Mouse (Mus musculus): ENCODE results near the gene Bnip1. TPM values are rescaled to one million over a fixed set of nuclear protein-coding genes. Genes with fewer than 3 reads are reported as not detected.

Gene Bnip1
- polyA plus RNA-seq, 1 experiment from 2014 or later, result 50.1 TPM

DNA sequence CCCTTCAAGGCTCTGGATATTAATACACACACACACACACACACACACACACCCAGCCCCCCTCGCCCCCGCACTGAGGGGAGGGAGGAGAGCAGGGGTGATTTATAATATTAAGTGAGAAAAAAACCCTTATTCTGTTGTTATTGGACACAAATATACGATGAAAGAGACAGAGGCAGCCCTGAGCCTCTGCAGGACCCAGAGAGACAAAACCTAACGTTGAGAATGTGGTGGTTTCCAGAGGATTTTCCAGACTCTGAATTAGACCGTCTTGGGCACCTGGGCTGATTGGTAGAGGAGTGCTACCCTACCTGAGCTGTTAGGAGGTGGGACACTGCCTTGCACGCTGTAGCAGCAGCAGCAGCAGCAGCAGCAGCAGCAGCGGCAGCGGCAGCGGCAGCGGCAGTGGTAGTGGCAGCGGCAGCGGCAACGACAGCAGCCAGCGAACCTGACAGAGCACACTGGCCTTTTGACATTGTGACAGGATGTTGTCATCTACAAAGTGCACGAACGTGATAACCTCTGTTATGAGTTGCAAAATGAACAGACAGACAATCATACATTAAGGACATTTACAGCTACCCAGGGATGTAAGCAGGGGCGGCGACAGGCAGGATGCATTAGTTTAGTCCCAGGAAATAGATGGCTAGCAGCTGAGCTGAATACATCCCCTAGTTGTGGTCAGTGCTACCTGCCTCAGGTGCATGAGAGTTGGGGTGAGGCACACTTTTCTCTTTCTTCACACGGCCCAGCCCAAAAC is 56.1 kb downstream of the Bnip1 start:
- Histone ChIP-seq H3K27me3 (replicated peaks) (peaks cover 88% of the 10 kb centered on the region), H3K4me2 (replicated peaks) (no peak overlapping the region), H3K9me3 (no peaks in the 10 kb centered on the region), H3K36me3 (no peaks in the 10 kb centered on the region), H3K4me3 (replicated peaks) (no peak overlapping the region), H3K4me1 (replicated peaks) (peaks cover 12% of the 10 kb centered on the region), H3K9ac (no peak overlapping the region), H3K27ac (no peak overlapping the region)
- ATAC-seq, result no peak
- WGBS, result 5% methylated on average over 19 of the region's 19 CpGs

- no peak overlapping the region for H3K9ac ChIP-seq
- H3K27me3 ChIP-seq (replicated peaks), result peaks cover 94% of the 10 kb centered on the region
- no peak for ATAC-seq
- H3K9me3 ChIP-seq, result no peaks in the 10 kb centered on the region
- peaks cover 12% of the 10 kb centered on the region for H3K4me1 ChIP-seq (replicated peaks)
- no peak overlapping the region for H3K4me3 ChIP-seq (replicated peaks)
- no peaks in the 10 kb centered on the region for H3K36me3 ChIP-seq
- 2% methylated on average over 7 of the region's 7 CpGs for WGBS
- no peak overlapping the region for H3K4me2 ChIP-seq (replicated peaks)
- H3K27ac ChIP-seq, result no peak overlapping the region
These were observed 56.7 kb downstream of the Bnip1 start for GRCm38 (mm10) chr17:26837546-26837985.

GRCm38 (mm10) chr17:26838191-26838910 is 57.5 kb downstream of the Bnip1 start:
- Histone ChIP-seq H3K27ac (no peak overlapping the region), H3K27me3 (replicated peaks) (peaks cover 99% of the 10 kb centered on the region), H3K9me3 (no peaks in the 10 kb centered on the region), H3K9ac (no peak overlapping the region), H3K4me2 (replicated peaks) (0 out of 2 replicates have a peak overlapping the region, but pooled peaks have one; percentile 14), H3K4me1 (replicated peaks) (peaks cover 12% of the 10 kb centered on the region), H3K36me3 (no peaks in the 10 kb centered on the region), H3K4me3 (replicated peaks) (0 out of 2 replicates have a peak overlapping the region, but pooled peaks have one; percentile 21)
- ATAC-seq, result no peak
- WGBS, result under 1% methylated on average over 37 of the region's 37 CpGs

DNA sequence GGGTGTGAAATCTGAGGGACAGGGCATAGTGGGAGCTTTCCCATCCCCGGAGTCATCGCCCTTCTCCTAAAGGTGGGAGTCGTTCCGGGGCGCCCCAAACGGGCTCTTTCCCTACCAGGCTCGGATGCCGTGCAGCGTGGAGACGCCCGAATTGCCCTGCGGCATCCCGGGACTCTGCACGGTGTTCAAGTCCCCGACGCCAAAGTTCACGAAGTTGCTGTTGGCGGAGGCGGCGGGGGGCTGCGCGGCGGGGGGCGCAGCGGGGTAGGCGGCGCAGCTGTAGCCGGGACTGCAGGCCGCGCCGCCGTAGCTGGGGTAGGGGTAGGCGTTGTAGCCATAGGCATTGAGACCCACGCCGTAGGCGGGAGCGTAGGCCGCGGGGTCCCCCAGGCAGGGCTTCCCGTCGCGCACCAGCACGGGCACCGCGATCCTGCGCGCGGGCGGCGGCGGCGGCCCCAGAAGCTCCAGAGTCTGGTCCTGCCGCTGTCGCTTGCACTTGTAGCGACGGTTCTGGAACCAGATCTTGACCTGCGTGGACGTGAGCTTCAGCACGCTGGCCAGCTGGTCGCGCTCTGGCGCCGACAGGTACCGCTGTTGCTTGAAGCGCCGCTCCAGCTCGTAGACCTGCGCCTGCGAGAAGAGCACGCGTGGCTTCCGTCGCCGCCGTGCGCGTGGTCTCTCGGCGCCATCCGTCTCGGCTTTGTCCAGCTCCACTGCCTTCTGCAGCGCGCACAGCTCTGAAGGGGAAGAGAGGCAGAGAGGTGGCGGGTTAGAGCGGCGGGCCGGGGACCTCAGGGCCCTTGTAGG is 58.2 kb downstream of the Bnip1 start:
- H3K4me3 ChIP-seq (replicated peaks), result peak overlapping the region; percentile 21
- H3K9ac ChIP-seq, result no peak overlapping the region
- H3K27me3 ChIP-seq (replicated peaks), result peaks cover 99% of the 10 kb centered on the region
- H3K9me3 ChIP-seq, result no peaks in the 10 kb centered on the region
- peak overlapping the region; percentile 47 for H3K4me2 ChIP-seq (replicated peaks)
- H3K4me1 ChIP-seq (replicated peaks), result peaks cover 12% of the 10 kb centered on the region
- no peak overlapping the region for H3K27ac ChIP-seq
- WGBS, result under 1% methylated on average over 87 of the region's 87 CpGs
- ATAC-seq, result no peak
- no peaks in the 10 kb centered on the region for H3K36me3 ChIP-seq

GRCm38 (mm10) chr17:26839718-26840438 is 59.0 kb downstream of the Bnip1 start:
- WGBS, result 2% methylated on average over 26 of the region's 26 CpGs
- H3K9ac ChIP-seq, result no peak overlapping the region

DNA sequence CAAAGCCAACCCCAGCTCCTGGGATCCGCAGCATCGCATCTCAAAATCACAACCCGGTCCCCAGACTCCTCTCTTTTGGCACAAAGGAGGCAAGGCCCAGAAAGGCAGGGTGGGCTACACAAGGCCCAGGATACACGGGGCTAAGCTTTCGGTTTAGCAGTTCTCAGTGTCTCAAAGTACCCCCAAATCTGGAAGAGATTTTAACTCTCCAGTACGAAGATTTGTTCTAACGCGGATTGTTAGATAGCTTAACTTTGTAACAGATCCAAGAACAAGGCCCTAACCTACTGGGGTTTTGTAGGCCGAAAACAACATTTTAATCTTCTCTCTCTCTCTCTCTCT is 59.5 kb downstream of the Bnip1 start:
- WGBS, result 14% methylated on average over 9 of the region's 9 CpGs
- ATAC-seq, result no peak
- Histone ChIP-seq H3K4me3 (replicated peaks) (no peak overlapping the region), H3K9me3 (no peaks in the 10 kb centered on the region), H3K27me3 (replicated peaks) (peaks cover 99% of the 10 kb centered on the region), H3K4me1 (replicated peaks) (peaks cover 19% of the 10 kb centered on the region), H3K9ac (no peak overlapping the region), H3K27ac (no peak overlapping the region), H3K36me3 (no peaks in the 10 kb centered on the region), H3K4me2 (replicated peaks) (no peak overlapping the region)

More at GRCm38 (mm10) chr17:26839718-26840438, 59.0 kb downstream of the Bnip1 start:
- H3K36me3 ChIP-seq, result no peaks in the 10 kb centered on the region
- H3K9me3 ChIP-seq, result no peaks in the 10 kb centered on the region
- peaks cover 19% of the 10 kb centered on the region for H3K4me1 ChIP-seq (replicated peaks)
- H3K27ac ChIP-seq, result no peak overlapping the region
- peak overlapping the region; percentile 47 for H3K4me2 ChIP-seq (replicated peaks)
- ATAC-seq, result no peak
- H3K27me3 ChIP-seq (replicated peaks), result peaks cover 99% of the 10 kb centered on the region
- peak overlapping the region; percentile 21 for H3K4me3 ChIP-seq (replicated peaks)

GRCm38 (mm10) chr17:26840922-26841731 is 60.3 kb downstream of the Bnip1 start:
- Histone ChIP-seq H3K4me2 (replicated peaks) (peak overlapping the region; percentile 26; the same call in 1 of the 2 replicates), H3K27me3 (replicated peaks) (peaks cover 97% of the 10 kb centered on the region), H3K9ac (no peak overlapping the region), H3K27ac (no peak overlapping the region), H3K9me3 (no peaks in the 10 kb centered on the region), H3K36me3 (no peaks in the 10 kb centered on the region), H3K4me3 (replicated peaks) (peak overlapping the region; percentile 9; the same call in 1 of the 2 replicates), H3K4me1 (replicated peaks) (peaks cover 19% of the 10 kb centered on the region)
- no peak for ATAC-seq
- 1% methylated on average over 48 of the region's 48 CpGs for WGBS

- H3K9ac ChIP-seq, result no peak overlapping the region
These were observed 61.1 kb downstream of the Bnip1 start for GRCm38 (mm10) chr17:26841981-26842380.

More at GRCm38 (mm10) chr17:26841981-26842380, 61.1 kb downstream of the Bnip1 start:
- peaks cover 93% of the 10 kb centered on the region for H3K27me3 ChIP-seq (replicated peaks)
- H3K4me2 ChIP-seq (replicated peaks), result no peak overlapping the region
- peaks cover 19% of the 10 kb centered on the region for H3K4me1 ChIP-seq (replicated peaks)
- ATAC-seq, result no peak
- H3K36me3 ChIP-seq, result no peaks in the 10 kb centered on the region
- no peak overlapping the region for H3K27ac ChIP-seq
- 1% methylated on average over 5 of the region's 5 CpGs for WGBS
- no peaks in the 10 kb centered on the region for H3K9me3 ChIP-seq
- H3K4me3 ChIP-seq (replicated peaks), result no peak overlapping the region

Other genes with a start within 250 kb of the Bnip1 start
- 97.0 and 100 TPM in 2 replicates for gene Ergic1, start 219.6 kb upstream of the Bnip1 start, polyA plus RNA-seq (2015; fragmentation: Nextera tagmentation; extraction: Ambion mirVana)
- 14.3 and 15.1 TPM in 2 replicates for gene Dusp1, start 218.9 kb upstream of the Bnip1 start, polyA plus RNA-seq (2015; fragmentation: Nextera tagmentation; extraction: Ambion mirVana)
- gene Atp6v0e, start 117.8 kb upstream of the Bnip1 start, polyA plus RNA-seq (2015; fragmentation: Nextera tagmentation; extraction: Ambion mirVana), result 259 and 286 TPM in 2 replicates
- 8.3 and 8.8 TPM in 2 replicates for gene Crebrf, start 65.4 kb upstream of the Bnip1 start, polyA plus RNA-seq (2015; fragmentation: Nextera tagmentation; extraction: Ambion mirVana)
- gene Nkx2-5, start 63.9 kb downstream of the Bnip1 start, polyA plus RNA-seq (2015; fragmentation: Nextera tagmentation; extraction: Ambion mirVana), result 0.14 TPM in 1 of 2 replicates, not detected in the other
- 5.1 and 6.5 TPM in 2 replicates for gene Kifc5b, start 136.0 kb downstream of the Bnip1 start, polyA plus RNA-seq (2015; fragmentation: Nextera tagmentation; extraction: Ambion mirVana)
- gene Phf1, start 152.0 kb downstream of the Bnip1 start, polyA plus RNA-seq (2015; fragmentation: Nextera tagmentation; extraction: Ambion mirVana), result 6.6 and 6.9 TPM in 2 replicates
- 246 and 261 TPM in 2 replicates for gene Cuta, start 158.5 kb downstream of the Bnip1 start, polyA plus RNA-seq (2015; fragmentation: Nextera tagmentation; extraction: Ambion mirVana)
- 1.2 and 1.6 TPM in 2 replicates for gene Syngap1, start 160.2 kb downstream of the Bnip1 start, polyA plus RNA-seq (2015; fragmentation: Nextera tagmentation; extraction: Ambion mirVana)
- 14.0 and 14.2 TPM in 2 replicates for gene Zbtb9, start 192.1 kb downstream of the Bnip1 start, polyA plus RNA-seq (2015; fragmentation: Nextera tagmentation; extraction: Ambion mirVana)
- gene Bak1, start 247.9 kb downstream of the Bnip1 start, polyA plus RNA-seq (2015; fragmentation: Nextera tagmentation; extraction: Ambion mirVana), result 7.3 and 8.1 TPM in 2 replicates